Mouse (Mus musculus): ENCODE results near the gene Atp2b4.

DNA sequence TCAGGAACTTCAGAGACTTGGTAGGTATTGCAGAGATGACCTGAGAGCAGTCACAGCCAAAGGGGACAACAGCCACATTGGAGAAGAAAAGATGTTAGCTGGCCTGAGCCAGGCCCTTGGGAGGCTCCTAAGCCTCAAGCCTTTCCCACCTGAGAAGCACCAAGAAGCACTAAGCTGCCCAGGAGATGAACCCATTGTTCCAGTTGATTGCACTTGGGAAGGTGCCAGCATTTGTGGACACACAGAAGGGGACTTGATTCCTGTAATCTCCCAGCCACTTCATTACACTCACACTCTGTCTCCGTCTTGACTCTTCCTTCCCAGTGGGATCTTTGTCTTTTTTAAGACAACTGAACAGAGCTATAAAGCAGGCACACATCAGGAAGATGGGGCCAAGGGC is 85.7 kb downstream of the Atp2b4 start:
- TF ChIP-seq POLR2A (IDR thresholded peaks at IDR 0.05; ENCODE audit: borderline replicate concordance, extremely low read depth, low read depth, low read length), result no peak
- no peak for TF ChIP-seq CTCF (IDR thresholded peaks at IDR 0.05; ENCODE audit: insufficient read depth, low read length)

Data from lung, adult 2 months (tissue).